Mouse (Mus musculus) midbrain, embryonic 14.5 days (tissue): Measurements from ENCODE around the gene Gpr108. TPM values are rescaled to one million over a fixed set of nuclear protein-coding genes. Genes with fewer than 3 reads are reported as not detected.

Experiments used
- ATAC-seq: fragments of 200-750 bp; cut with Nextera tagmentation; 2 replicates; pipeline ENCODE4 v1.8.0; 2017; ENCODE audit warnings: moderate number of reproducible peaks, moderate library complexity; ENCODE audit not compliant: low FRiP score, low TSS enrichment
- DNase-seq: peaks from one replicate; pipeline ENCODE4 v3.0.0-alpha.2; 2015
- H3K27ac ChIP-seq: fragments of 300-500 bp; sonication (generic); replicated peaks from 2 replicates; pipeline ENCODE4 v1.5.1; 2014; ENCODE audit warnings: mild to moderate bottlenecking, low read depth, low read length, moderate library complexity
- H3K27me3 ChIP-seq: fragments of 300-500 bp; sonication (generic); 2 replicates; pipeline ENCODE4 v1.6.1; 2014; ENCODE audit warnings: low read length, control low read depth, mixed read lengths; ENCODE audit not compliant: control insufficient read depth, insufficient read depth
- H3K36me3 ChIP-seq: fragments of 300-500 bp; sonication (generic); 2 replicates; pipeline ENCODE4 v1.6.1; 2014; ENCODE audit warnings: low read length, control low read depth; ENCODE audit not compliant: control insufficient read depth, insufficient read depth
- H3K4me1 ChIP-seq: fragments of 300-500 bp; sonication (generic); 2 replicates; pipeline ENCODE4 v1.6.1; 2014; ENCODE audit warnings: mild to moderate bottlenecking, antibody characterized with exemption, low read length, control low read depth; ENCODE audit not compliant: control insufficient read depth, insufficient read depth
- H3K4me2 ChIP-seq: fragments of 300-500 bp; sonication (generic); 2 replicates; pipeline ENCODE4 v1.6.1; 2014; ENCODE audit warnings: mild to moderate bottlenecking, low read length, moderate library complexity
- H3K4me3 ChIP-seq: fragments of 300-500 bp; sonication (generic); replicated peaks from 2 replicates; pipeline ENCODE4 v1.5.1; 2014; ENCODE audit warnings: low read depth, low read length
- H3K9ac ChIP-seq: fragments of 300-500 bp; sonication (generic); replicated peaks from 2 replicates; pipeline ENCODE4 v1.6.1; 2014; ENCODE audit warnings: mild to moderate bottlenecking, low read length, moderate library complexity
- H3K9me3 ChIP-seq: fragments of 300-500 bp; sonication (generic); 2 replicates; pipeline ENCODE4 v1.6.1; 2016; ENCODE audit warnings: low read length, control low read depth, mixed read lengths; ENCODE audit not compliant: control insufficient read depth
- WGBS: fragments of 180-500 bp; shearing (Covaris S2); extraction: QIAGEN DNeasy Blood & Tissue Kit; methylation state at CpG from one replicate; pipeline ENCODE4 v1.1.7; 2014; 5-methylcytosine and 5-hydroxymethylcytosine counted together
- polyA plus RNA-seq: library from polyadenylated mRNA; unstranded; fragments of >200 nt; fragmentation: Nextera tagmentation; extraction: Ambion mirVana; gene quantifications from 2 replicates; pipeline ENCODE4 v1.2.1, GENCODE M21; 2014

Gene Gpr108
- polyA plus RNA-seq, 1 experiment from 2014 or later, result 20.9 TPM

GRCm38 (mm10) chr17:57251431-57251830 lies 3.2 kb upstream of the Gpr108 start:
- Histone ChIP-seq H3K27me3 (no peaks in the 10 kb centered on the region; the same call in 1 of the 2 replicates), H3K27ac (no peak overlapping the region), H3K9ac (no peak overlapping the region), H3K36me3 (0 out of 2 replicates have a peak, but pooled peaks cover 8% of the 10 kb centered on the region), H3K4me1 (peaks cover 27% of the 10 kb centered on the region), H3K4me3 (no peak overlapping the region), H3K9me3 (no peaks in the 10 kb centered on the region), H3K4me2 (no peak overlapping the region)
- DNase-seq (no peak), ATAC-seq (no peak)
- over 99% methylated on average over 3 of the region's 3 CpGs for WGBS

GRCm38 (mm10) chr17:57250461-57251160 lies 2.4 kb upstream of the Gpr108 start:
- H3K36me3 ChIP-seq, result 0 out of 2 replicates have a peak, but pooled peaks cover 8% of the 10 kb centered on the region
- 4% methylated on average over 33 of the region's 33 CpGs for WGBS
- H3K27ac ChIP-seq, result no peak overlapping the region
- peak; percentile 15 for DNase-seq
- H3K4me1 ChIP-seq, result peaks cover 27% of the 10 kb centered on the region
- H3K27me3 ChIP-seq, result no peaks in the 10 kb centered on the region; the same call in 1 of the 2 replicates
- peak overlapping the region; percentile 48; the same call in 1 of the 2 replicates for H3K9ac ChIP-seq
- H3K4me3 ChIP-seq, result peak overlapping the region; percentile 56
- H3K4me2 ChIP-seq, result peak overlapping the region; percentile 95
- no peaks in the 10 kb centered on the region for H3K9me3 ChIP-seq
- ATAC-seq, result no peak

GRCm38 (mm10) chr17:57249186-57250181 lies 1.2 kb upstream of the Gpr108 start, which contains the start of gene Trip10:
Trip10 (plus strand) TSS chr17:57249455.
- ATAC-seq, result peak; percentile 24
- DNase-seq, result peak; percentile 91
- H3K27me3 ChIP-seq, result no peaks in the 10 kb centered on the region; the same call in 1 of the 2 replicates
- peak within 1 kb of the TSS; percentile 81 for H3K27ac ChIP-seq
- H3K9ac ChIP-seq, result peak within 1 kb of the TSS; percentile 48
- H3K4me2 ChIP-seq, result peak within 1 kb of the TSS; percentile 95
- H3K9me3 ChIP-seq, result no peaks in the 10 kb centered on the region
- WGBS, result under 1% methylated on average over 52 of the region's 52 CpGs
- peak within 1 kb of the TSS; percentile 56 for H3K4me3 ChIP-seq
- 0 out of 2 replicates have a peak, but pooled peaks cover 4% of the 10 kb centered on the region for H3K36me3 ChIP-seq
- H3K4me1 ChIP-seq, result peaks cover 27% of the 10 kb centered on the region

- DNase-seq, result no peak
- peak overlapping the region; percentile 95 for H3K4me2 ChIP-seq
- ATAC-seq, result no peak
These were observed 525 bp upstream of the Gpr108 start for GRCm38 (mm10) chr17:57248771-57249170.

GRCm38 (mm10) chr17:57247393-57248200 lies 649 bp downstream of the Gpr108 start:
- peaks cover 15% of the 10 kb centered on the region; the same call in 1 of the 2 replicates for H3K36me3 ChIP-seq
- under 1% methylated on average over 46 of the region's 46 CpGs for WGBS
- H3K9me3 ChIP-seq, result no peaks in the 10 kb centered on the region
- DNase-seq (peak; percentile 97), ATAC-seq (peak; percentile 93)
- peaks cover 27% of the 10 kb centered on the region for H3K4me1 ChIP-seq
- H3K4me3 ChIP-seq, result peak overlapping the region; percentile 56
- H3K27me3 ChIP-seq, result no peaks in the 10 kb centered on the region; the same call in 1 of the 2 replicates
- peak overlapping the region; percentile 71 for H3K9ac ChIP-seq
- peak overlapping the region; percentile 95 for H3K4me2 ChIP-seq
- peak overlapping the region; percentile 94 for H3K27ac ChIP-seq

More at GRCm38 (mm10) chr17:57248771-57249170, 525 bp upstream of the Gpr108 start:
- peaks cover 27% of the 10 kb centered on the region for H3K4me1 ChIP-seq
- H3K9ac ChIP-seq, result peak overlapping the region; percentile 48
- peak overlapping the region; percentile 56 for H3K4me3 ChIP-seq
- peak overlapping the region; percentile 81 for H3K27ac ChIP-seq
- no peaks in the 10 kb centered on the region; the same call in 1 of the 2 replicates for H3K27me3 ChIP-seq
- H3K9me3 ChIP-seq, result no peaks in the 10 kb centered on the region
- 0 out of 2 replicates have a peak, but pooled peaks cover 6% of the 10 kb centered on the region for H3K36me3 ChIP-seq
- WGBS, result 6% methylated on average over 13 of the region's 13 CpGs

- ATAC-seq, result 0 out of 2 replicates have a peak, but pooled peaks have one; percentile 0
- Histone ChIP-seq H3K9me3 (no peaks in the 10 kb centered on the region), H3K27ac (peak overlapping the region; percentile 94), H3K27me3 (no peaks in the 10 kb centered on the region; the same call in 1 of the 2 replicates), H3K4me3 (peak overlapping the region; percentile 56), H3K4me1 (peaks cover 27% of the 10 kb centered on the region), H3K36me3 (peaks cover 20% of the 10 kb centered on the region), H3K4me2 (peak overlapping the region; percentile 62), H3K9ac (peak overlapping the region; percentile 71)
- peak; percentile 29 for DNase-seq
- 6% methylated on average over 18 of the region's 18 CpGs for WGBS
These were observed 1.4 kb downstream of the Gpr108 start for GRCm38 (mm10) chr17:57246663-57247392.

- peaks cover 25% of the 10 kb centered on the region for H3K4me1 ChIP-seq
- H3K4me3 ChIP-seq, result no peak overlapping the region
- H3K4me2 ChIP-seq, result no peak overlapping the region
- DNase-seq (no peak), ATAC-seq (no peak)
- no peak overlapping the region for H3K27ac ChIP-seq
- no peak overlapping the region for H3K9ac ChIP-seq
- no peaks in the 10 kb centered on the region for H3K9me3 ChIP-seq
- H3K27me3 ChIP-seq, result no peaks in the 10 kb centered on the region; the same call in 1 of the 2 replicates
- WGBS, result 91% methylated on average over 10 of the region's 10 CpGs
- H3K36me3 ChIP-seq, result peaks cover 24% of the 10 kb centered on the region
These were observed 2.8 kb downstream of the Gpr108 start for GRCm38 (mm10) chr17:57245311-57245929.
